Mouse (Mus musculus): ENCODE measurements around the gene Cxcl15. TPM values are rescaled to one million over a fixed set of nuclear protein-coding genes. Genes with fewer than 3 reads are reported as not detected.

The Cxcl15 gene
- polyA plus RNA-seq (2012; fragmentation: generic; extraction: Trizol), result not detected

- Histone ChIP-seq H3K27me3 (ENCODE audit: control insufficient read depth, insufficient read depth, insufficient read length) (no peaks in the 10 kb centered on the region), H3K4me2 (ENCODE audit: low read depth) (no peak within 1 kb of the TSS), H3K36me3 (ENCODE audit: control insufficient read depth, insufficient read depth) (no peaks in the 10 kb centered on the region), H3K4me3 (no peak within 1 kb of the TSS), H3ac (ENCODE audit: control insufficient read depth, insufficient read length) (no peak within 1 kb of the TSS), H3K79me2 (ENCODE audit: control insufficient read depth, insufficient read depth) (no peaks in the 10 kb centered on the region)
- TF ChIP-seq CEBPB (IDR thresholded peaks at IDR 0.05; ENCODE audit: insufficient read depth, poor library complexity, severe bottlenecking) (no peak), E2F4 (IDR thresholded peaks at IDR 0.05; ENCODE audit: insufficient read depth) (no peak), REST (IDR thresholded peaks at IDR 0.05; ENCODE audit: insufficient read depth, insufficient read length) (no peak), TCF12 (IDR thresholded peaks at IDR 0.05; ENCODE audit: insufficient read depth, poor library complexity, severe bottlenecking) (no peak), USF1 (IDR thresholded peaks at IDR 0.05; ENCODE audit: low read depth) (no peak), MAX (IDR thresholded peaks at IDR 0.05; ENCODE audit: low read depth) (no peak), POLR2AphosphoS2 (IDR thresholded peaks at IDR 0.05; ENCODE audit: insufficient read length, low read depth) (no peak), POLR2A (IDR thresholded peaks at IDR 0.05; ENCODE audit: insufficient read length, low read depth) (no peak), MYOD1 (IDR thresholded peaks at IDR 0.05; ENCODE audit: control insufficient read depth in 1 of 3, insufficient read length in 2 of 3, low read depth in 2 of 3) (no peak), MYOG (IDR thresholded peaks at IDR 0.05; ENCODE audit: control insufficient read depth in 1 of 3, insufficient read depth in 1 of 3, insufficient read length in 2 of 3, low read depth in 2 of 3) (no peak), TCF3 (IDR thresholded peaks at IDR 0.05; ENCODE audit: insufficient read length, low read depth) (no peak), SRF (IDR thresholded peaks at IDR 0.05; ENCODE audit: control insufficient read depth, insufficient read length, low read depth) (no peak)
These were observed at the start of gene Cxcl15 for GRCm38 (mm10) chr5:90794195-90794625. Gene Cxcl15, plus strand, starts transcription at chr5:90794534.

- H3K36me3 ChIP-seq (ENCODE audit: control insufficient read depth, insufficient read depth), result no peaks in the 10 kb centered on the region
- no peak overlapping the region for H3ac ChIP-seq (ENCODE audit: control insufficient read depth, insufficient read length)
- H3K4me3 ChIP-seq, result no peak overlapping the region
- H3K79me2 ChIP-seq (ENCODE audit: control insufficient read depth, insufficient read depth), result no peaks in the 10 kb centered on the region
- TF ChIP-seq CEBPB (IDR thresholded peaks at IDR 0.05; ENCODE audit: insufficient read depth, poor library complexity, severe bottlenecking) (peak; percentile 96), USF1 (IDR thresholded peaks at IDR 0.05; ENCODE audit: low read depth) (no peak), MYOD1 (IDR thresholded peaks at IDR 0.05; ENCODE audit: control insufficient read depth in 1 of 3, insufficient read length in 2 of 3, low read depth in 2 of 3) (no peak), E2F4 (IDR thresholded peaks at IDR 0.05; ENCODE audit: insufficient read depth) (no peak), TCF12 (IDR thresholded peaks at IDR 0.05; ENCODE audit: insufficient read depth, poor library complexity, severe bottlenecking) (no peak)
- no peaks in the 10 kb centered on the region for H3K27me3 ChIP-seq (ENCODE audit: control insufficient read depth, insufficient read depth, insufficient read length)
- H3K4me2 ChIP-seq (ENCODE audit: low read depth), result no peak overlapping the region
These were observed 40.4 kb upstream of the Cxcl15 start for GRCm38 (mm10) chr5:90753934-90754333.

DNA sequence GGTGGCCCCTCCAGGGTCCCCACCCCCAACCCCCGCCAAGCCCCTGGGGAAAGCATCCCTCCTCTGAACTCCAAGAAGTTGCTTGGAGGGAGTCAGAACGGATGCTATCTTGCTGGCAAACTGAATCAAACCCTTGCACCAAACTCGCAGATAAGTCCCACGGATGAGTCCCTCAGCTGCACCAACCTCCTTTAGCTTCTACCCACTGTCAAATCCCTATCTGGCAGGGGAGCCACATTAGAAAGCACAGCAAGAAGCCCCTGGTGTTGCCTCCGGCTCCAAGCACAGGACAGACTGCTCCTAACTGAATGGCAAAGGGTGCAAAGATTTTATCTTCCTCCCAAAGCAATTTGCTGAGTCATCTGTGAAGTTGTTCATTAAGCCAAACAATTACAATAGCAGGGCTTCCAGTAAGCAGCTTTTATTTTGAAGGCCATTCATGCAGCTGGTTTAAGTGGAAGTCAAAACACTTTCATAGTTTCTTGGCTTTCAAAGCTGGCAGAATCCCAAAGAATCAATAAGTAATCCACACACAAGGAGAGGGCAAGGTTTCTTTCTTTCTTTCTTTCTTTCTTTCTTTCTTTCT is 36.2 kb upstream of the Cxcl15 start:
- Histone ChIP-seq H3K27me3 (ENCODE audit: control insufficient read depth, insufficient read depth, insufficient read length) (no peaks in the 10 kb centered on the region), H3K4me3 (no peak overlapping the region), H3K36me3 (ENCODE audit: control insufficient read depth, insufficient read depth) (no peaks in the 10 kb centered on the region), H3K79me2 (ENCODE audit: control insufficient read depth, insufficient read depth) (no peaks in the 10 kb centered on the region), H3ac (ENCODE audit: control insufficient read depth, insufficient read length) (no peak overlapping the region), H3K4me2 (ENCODE audit: low read depth) (peak overlapping the region; percentile 57)
- TF ChIP-seq TCF12 (IDR thresholded peaks at IDR 0.05; ENCODE audit: insufficient read depth, poor library complexity, severe bottlenecking), result no peak
- TF ChIP-seq MAX (IDR thresholded peaks at IDR 0.05; ENCODE audit: low read depth), result no peak
- no peak for TF ChIP-seq SRF (IDR thresholded peaks at IDR 0.05; ENCODE audit: control insufficient read depth, insufficient read length, low read depth)
- TF ChIP-seq CEBPB (IDR thresholded peaks at IDR 0.05; ENCODE audit: insufficient read depth, poor library complexity, severe bottlenecking), result no peak
- TF ChIP-seq E2F4 (IDR thresholded peaks at IDR 0.05; ENCODE audit: insufficient read depth), result no peak
- no peak for TF ChIP-seq POLR2AphosphoS2 (IDR thresholded peaks at IDR 0.05; ENCODE audit: insufficient read length, low read depth)
- TF ChIP-seq MYOD1 (IDR thresholded peaks at IDR 0.05; ENCODE audit: control insufficient read depth in 1 of 3, insufficient read length in 2 of 3, low read depth in 2 of 3), result no peak
- no peak for TF ChIP-seq REST (IDR thresholded peaks at IDR 0.05; ENCODE audit: insufficient read depth, insufficient read length)
- TF ChIP-seq USF1 (IDR thresholded peaks at IDR 0.05; ENCODE audit: low read depth), result no peak
- TF ChIP-seq POLR2A (IDR thresholded peaks at IDR 0.05; ENCODE audit: insufficient read length, low read depth), result no peak
- no peak for TF ChIP-seq TCF3 (IDR thresholded peaks at IDR 0.05; ENCODE audit: insufficient read length, low read depth)
- TF ChIP-seq MYOG (IDR thresholded peaks at IDR 0.05; ENCODE audit: control insufficient read depth in 1 of 3, insufficient read depth in 1 of 3, insufficient read length in 2 of 3, low read depth in 2 of 3), result no peak

- H3K36me3 ChIP-seq (ENCODE audit: control insufficient read depth, insufficient read depth), result no peaks in the 10 kb centered on the region
- H3K4me2 ChIP-seq (ENCODE audit: low read depth), result peak within 1 kb of the TSS; percentile 76
- H3K79me2 ChIP-seq (ENCODE audit: control insufficient read depth, insufficient read depth), result no peaks in the 10 kb centered on the region
- peak within 1 kb of the TSS; percentile 15 for H3K4me3 ChIP-seq
- H3K27me3 ChIP-seq (ENCODE audit: control insufficient read depth, insufficient read depth, insufficient read length), result no peaks in the 10 kb centered on the region
- no peak within 1 kb of the TSS for H3ac ChIP-seq (ENCODE audit: control insufficient read depth, insufficient read length)
- TF ChIP-seq POLR2A (IDR thresholded peaks at IDR 0.05; ENCODE audit: insufficient read length, low read depth) (peak; percentile 13), MYOG (IDR thresholded peaks at IDR 0.05; ENCODE audit: control insufficient read depth in 1 of 3, insufficient read depth in 1 of 3, insufficient read length in 2 of 3, low read depth in 2 of 3) (no peak)
These were observed 35.0 kb upstream of the Cxcl15 start, which contains the start of gene Cxcl5 for GRCm38 (mm10) chr5:90759077-90760065. Gene Cxcl5, plus strand, starts transcription at chr5:90759360.
